Mouse (Mus musculus) forebrain, embryonic 11.5 days (tissue): ENCODE data around the gene Sectm1a. TPM values are rescaled to one million over a fixed set of nuclear protein-coding genes. Genes with fewer than 3 reads are reported as not detected.
"Not testable (repeated sequence)": the region's sequence is repeated elsewhere in the genome, so short reads cannot be mapped to it uniquely, and the experiment has no call there.

Experiments used
- ATAC-seq: fragments of 200-750 bp; cut with Nextera tagmentation; replicated peaks from 2 replicates; pipeline ENCODE4 v1.8.0; 2017; ENCODE audit warnings: moderate TSS enrichment; ENCODE audit not compliant: low FRiP score
- DNase-seq: peaks from one replicate; pipeline ENCODE4 v3.0.0-alpha.2; 2017; ENCODE audit warnings: low spot score
- H3K27ac ChIP-seq: fragments of 300-500 bp; sonication (generic); 2 replicates; pipeline ENCODE4 v1.5.1; 2014; ENCODE audit warnings: low read depth, low read length
- H3K27me3 ChIP-seq: fragments of 300-500 bp; sonication (generic); 2 replicates; pipeline ENCODE4 v1.6.1; 2014; ENCODE audit warnings: mild to moderate bottlenecking, low read length, mixed read lengths; ENCODE audit not compliant: control insufficient read depth, insufficient read depth
- H3K36me3 ChIP-seq: fragments of 300-500 bp; sonication (generic); 2 replicates; pipeline ENCODE4 v1.6.1; 2014; ENCODE audit warnings: mild to moderate bottlenecking, low read length, moderate library complexity, mixed read lengths; ENCODE audit not compliant: control insufficient read depth, insufficient read depth
- H3K4me1 ChIP-seq: fragments of 300-500 bp; sonication (generic); replicated peaks from 2 replicates; pipeline ENCODE4 v1.6.1; 2014; ENCODE audit warnings: low read length, mixed read lengths; ENCODE audit not compliant: control insufficient read depth, insufficient read depth
- H3K4me2 ChIP-seq: fragments of 300-500 bp; sonication (generic); 2 replicates; pipeline ENCODE4 v1.6.1; 2014; ENCODE audit warnings: low read depth, mild to moderate bottlenecking, low read length, moderate library complexity, mixed read lengths; ENCODE audit not compliant: severe bottlenecking
- H3K4me3 ChIP-seq: fragments of 300-500 bp; sonication (generic); 2 replicates; pipeline ENCODE4 v1.5.1; 2014; ENCODE audit warnings: low read depth, low read length
- H3K9ac ChIP-seq: fragments of 300-500 bp; sonication (generic); 2 replicates; pipeline ENCODE4 v1.6.1; 2014; ENCODE audit warnings: low read length
- H3K9me3 ChIP-seq: fragments of 300-500 bp; sonication (generic); 2 replicates; pipeline ENCODE4 v1.6.1; 2016; ENCODE audit warnings: low read length, mixed read lengths; ENCODE audit not compliant: control insufficient read depth
- WGBS: fragments of 180-500 bp; shearing (Covaris S2); extraction: QIAGEN DNeasy Blood & Tissue Kit; methylation state at CpG from one replicate; pipeline ENCODE4 v1.1.7; 2014; 5-methylcytosine and 5-hydroxymethylcytosine counted together
- polyA plus RNA-seq: library from polyadenylated mRNA; unstranded; fragments of >200 nt; fragmentation: Nextera tagmentation; extraction: Ambion mirVana; gene quantifications from 2 replicates; pipeline ENCODE4 v1.2.1, GENCODE M21; 2014

Sectm1a gene
- polyA plus RNA-seq, 1 experiment from 2014 or later, result not detected

DNA sequence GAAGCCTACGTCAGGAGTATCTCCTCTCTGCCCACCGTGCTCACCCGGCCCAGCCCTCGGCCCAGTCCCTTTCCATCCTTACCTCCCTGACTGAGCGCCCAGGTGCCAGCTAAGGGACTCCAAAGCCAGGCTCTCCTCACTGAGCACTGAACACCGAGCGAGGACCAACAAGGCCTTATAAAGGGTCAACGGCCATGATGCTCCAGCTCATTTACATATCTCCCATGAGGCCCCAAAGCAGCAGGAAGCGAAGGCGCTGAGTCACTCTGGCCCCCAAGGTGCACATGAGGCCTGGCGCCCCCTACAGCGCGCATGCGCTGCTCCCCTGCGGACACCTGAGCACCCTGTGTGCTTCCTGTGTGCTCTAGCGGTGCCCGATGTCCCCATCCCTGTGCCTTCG is 37.1 kb upstream of the Sectm1a start:
- 90% methylated on average over 18 of the region's 18 CpGs for WGBS
- Histone ChIP-seq H3K27ac (no peak overlapping the region), H3K27me3 (no peaks in the 10 kb centered on the region), H3K4me2 (no peak overlapping the region), H3K9ac (no peak overlapping the region), H3K4me1 (no peaks in the 10 kb centered on the region), H3K4me3 (no peak overlapping the region), H3K9me3 (no peaks in the 10 kb centered on the region), H3K36me3 (no peaks in the 10 kb centered on the region)
- DNase-seq (no peak), ATAC-seq (no peak)

GRCm38 (mm10) chr11:121112091-121112775 is 31.2 kb upstream of the Sectm1a start:
- 84% methylated on average over 5 of the region's 5 CpGs for WGBS
- Histone ChIP-seq H3K9ac (no peak overlapping the region), H3K4me1 (no peaks in the 10 kb centered on the region), H3K27ac (no peak overlapping the region), H3K27me3 (no peaks in the 10 kb centered on the region), H3K4me3 (no peak overlapping the region), H3K9me3 (no peaks in the 10 kb centered on the region), H3K4me2 (no peak overlapping the region), H3K36me3 (no peaks in the 10 kb centered on the region)
- no peak for DNase-seq
- ATAC-seq, result no peak

DNA sequence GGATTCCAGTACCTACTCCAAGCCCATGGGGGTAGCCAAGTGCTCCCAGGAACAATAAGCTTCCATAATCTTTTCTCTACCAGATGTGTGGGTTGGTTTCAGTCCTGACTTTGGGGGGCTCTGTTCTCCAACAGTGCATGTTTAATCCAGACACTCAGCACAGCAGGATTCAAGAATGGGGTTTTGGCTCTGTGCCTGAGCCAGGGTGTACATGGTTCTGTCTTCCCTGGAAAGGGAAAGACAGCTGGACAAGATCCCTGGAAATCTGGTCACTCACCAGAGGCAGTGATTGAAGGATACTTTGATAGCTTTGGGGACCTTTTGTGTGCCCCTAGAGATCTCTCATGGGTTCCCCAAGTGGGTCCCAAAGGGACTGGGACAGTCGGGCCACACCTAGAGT is 30.6 kb upstream of the Sectm1a start:
- H3K4me3 ChIP-seq, result no peak overlapping the region
- no peaks in the 10 kb centered on the region for H3K4me1 ChIP-seq
- H3K9ac ChIP-seq, result no peak overlapping the region
- no peak overlapping the region for H3K27ac ChIP-seq
- ATAC-seq, result no peak
- DNase-seq, result no peak
- no peaks in the 10 kb centered on the region for H3K36me3 ChIP-seq
- no peaks in the 10 kb centered on the region for H3K27me3 ChIP-seq
- H3K9me3 ChIP-seq, result no peaks in the 10 kb centered on the region
- no peak overlapping the region for H3K4me2 ChIP-seq
- WGBS, result 80% methylated on average over 1 of the region's 1 CpGs

DNA sequence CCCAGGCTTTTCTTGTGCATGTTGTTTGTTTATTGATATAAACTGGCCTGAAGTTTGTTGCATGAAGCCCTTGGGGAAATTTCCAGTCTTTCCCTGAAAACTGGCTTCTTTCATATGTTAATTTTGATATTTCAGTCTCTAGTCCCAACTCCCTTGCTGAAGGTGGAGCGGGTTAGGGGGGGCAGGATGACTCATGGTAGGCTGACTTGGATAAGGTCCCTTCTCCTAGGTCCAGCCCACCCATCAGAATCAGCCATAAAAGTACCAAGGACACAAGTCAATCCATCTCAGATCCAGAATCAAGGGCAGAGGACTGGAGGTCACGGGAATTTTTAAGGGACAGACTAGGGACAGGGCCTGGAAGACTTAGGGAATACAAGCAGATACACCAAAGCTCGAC is 30.0 kb upstream of the Sectm1a start:
- no peak for DNase-seq
- Histone ChIP-seq H3K27me3 (no peaks in the 10 kb centered on the region), H3K27ac (no peak overlapping the region), H3K4me1 (no peaks in the 10 kb centered on the region), H3K36me3 (no peaks in the 10 kb centered on the region), H3K4me3 (no peak overlapping the region), H3K9ac (no peak overlapping the region), H3K9me3 (no peaks in the 10 kb centered on the region), H3K4me2 (no peak overlapping the region)
- WGBS, result 86% methylated on average over 3 of the region's 3 CpGs
- no peak for ATAC-seq

- no peaks in the 10 kb centered on the region for H3K4me1 ChIP-seq
- H3K4me3 ChIP-seq, result no peak overlapping the region
- no peaks in the 10 kb centered on the region for H3K27me3 ChIP-seq
- H3K4me2 ChIP-seq, result no peak overlapping the region
- H3K36me3 ChIP-seq, result no peaks in the 10 kb centered on the region
- WGBS, result 24% methylated on average over 2 of the region's 2 CpGs
- H3K27ac ChIP-seq, result no peak overlapping the region
- no peak; the same call in 1 of the 2 replicates for ATAC-seq
- peak; percentile 76 for DNase-seq
- H3K9me3 ChIP-seq, result no peaks in the 10 kb centered on the region
- H3K9ac ChIP-seq, result no peak overlapping the region
Observed at GRCm38 (mm10) chr11:121109986-121110385, 29.0 kb upstream of the Sectm1a start.

DNA sequence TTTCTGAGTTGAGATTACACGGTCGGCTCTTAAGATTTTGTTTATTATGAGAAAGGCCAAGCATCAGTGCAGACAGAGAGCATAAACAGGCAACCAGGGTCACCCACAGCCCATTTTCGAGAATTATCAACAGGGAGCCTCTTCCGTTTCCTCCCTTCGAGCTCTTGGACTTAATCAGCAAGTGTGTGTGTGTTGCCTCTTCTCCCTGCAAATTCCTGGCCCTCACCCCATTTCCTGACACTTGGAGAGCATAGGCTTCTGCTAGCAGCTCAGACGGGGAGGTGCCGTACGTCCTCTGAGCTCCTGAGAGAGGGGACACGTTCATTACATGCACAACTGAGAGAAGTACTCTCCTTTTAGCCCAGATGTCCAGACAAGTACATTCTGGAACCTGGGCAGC is 27.0 kb upstream of the Sectm1a start:
- ATAC-seq, result no peak

GRCm38 (mm10) chr11:121107242-121107641 is 26.2 kb upstream of the Sectm1a start:
- H3K9me3 ChIP-seq, H3K27ac ChIP-seq, H3K27me3 ChIP-seq, H3K4me3 ChIP-seq, H3K9ac ChIP-seq, H3K4me2 ChIP-seq, ATAC-seq, H3K36me3 ChIP-seq, H3K4me1 ChIP-seq, DNase-seq: not testable (repeated sequence)
- WGBS, result 70% methylated on average over 1 of the region's 1 CpGs

More for the DNA sequence above, 27.0 kb upstream of the Sectm1a start:
- no peak overlapping the region for H3K4me2 ChIP-seq
- H3K27me3 ChIP-seq, result no peaks in the 10 kb centered on the region
- no peak overlapping the region for H3K27ac ChIP-seq
- no peaks in the 10 kb centered on the region for H3K9me3 ChIP-seq
- no peaks in the 10 kb centered on the region for H3K4me1 ChIP-seq
- no peaks in the 10 kb centered on the region for H3K36me3 ChIP-seq
- H3K4me3 ChIP-seq, result no peak overlapping the region
- no peak overlapping the region for H3K9ac ChIP-seq
- no peak for DNase-seq
- WGBS, result 80% methylated on average over 9 of the region's 9 CpGs

- Histone ChIP-seq H3K36me3 (no peaks in the 10 kb centered on the region), H3K27ac (no peak overlapping the region), H3K27me3 (no peaks in the 10 kb centered on the region), H3K4me3 (no peak overlapping the region), H3K4me1 (no peaks in the 10 kb centered on the region), H3K9me3 (no peaks in the 10 kb centered on the region), H3K9ac (no peak overlapping the region), H3K4me2 (no peak overlapping the region)
- DNase-seq (no peak), ATAC-seq (no peak)
- 87% methylated on average over 4 of the region's 4 CpGs for WGBS
Observed at GRCm38 (mm10) chr11:121101124-121101805, 20.2 kb upstream of the Sectm1a start.

GRCm38 (mm10) chr11:121100692-121101091 is 19.7 kb upstream of the Sectm1a start:
- no peaks in the 10 kb centered on the region for H3K27me3 ChIP-seq
- no peak overlapping the region for H3K4me3 ChIP-seq
- H3K36me3 ChIP-seq, result no peaks in the 10 kb centered on the region
- DNase-seq (no peak), ATAC-seq (no peak)
- H3K27ac ChIP-seq, result no peak overlapping the region
- WGBS, result 76% methylated on average over 7 of the region's 7 CpGs
- no peaks in the 10 kb centered on the region for H3K4me1 ChIP-seq
- no peak overlapping the region for H3K4me2 ChIP-seq
- H3K9ac ChIP-seq, result no peak overlapping the region
- H3K9me3 ChIP-seq, result no peaks in the 10 kb centered on the region
